Mouse (Mus musculus) liver, adult 2 months (tissue): ENCODE results near the gene Mroh3. TPM values are rescaled to one million over a fixed set of nuclear protein-coding genes. Genes with fewer than 3 reads are reported as not detected.

Source experiments
- DNase-seq: peaks from one replicate; pipeline ENCODE4 v3.0.0-alpha.2; 2011; ENCODE audit warnings: low read depth, low spot score; ENCODE audit errors: extremely low read depth
- H3K27ac ChIP-seq: fragments of 200-500 bp; replicated peaks from 2 replicates; pipeline ENCODE4 v1.5.1; 2012; ENCODE audit warnings: low read depth, mild to moderate bottlenecking, control low read depth, inconsistent platforms, low read length; ENCODE audit not compliant: insufficient read depth
- H3K27me3 ChIP-seq: fragments of 200-500 bp; 2 replicates; pipeline ENCODE4 v1.6.1; 2012; ENCODE audit warnings: mild to moderate bottlenecking, moderate library complexity, low read length, inconsistent platforms; ENCODE audit not compliant: control insufficient read depth, insufficient read depth
- H3K36me3 ChIP-seq: fragments of 200-500 bp; 2 replicates; pipeline ENCODE4 v1.6.1; 2012; ENCODE audit warnings: low read length, inconsistent platforms; ENCODE audit not compliant: control insufficient read depth, insufficient read depth
- H3K4me1 ChIP-seq: fragments of 200-500 bp; 2 replicates; pipeline ENCODE4 v1.6.1; 2011; ENCODE audit warnings: low read length; ENCODE audit not compliant: control insufficient read depth, insufficient read depth
- H3K4me3 ChIP-seq: fragments of 200-500 bp; 2 replicates; pipeline ENCODE4 v1.5.1; 2011; ENCODE audit warnings: low read depth, mild to moderate bottlenecking, control low read depth, low read length, moderate library complexity; ENCODE audit not compliant: insufficient read depth
- H3K79me2 ChIP-seq: fragments of 200-500 bp; 2 replicates; pipeline ENCODE4 v1.6.1; 2012; ENCODE audit warnings: inconsistent platforms, mild to moderate bottlenecking, low read length, moderate library complexity; ENCODE audit not compliant: control insufficient read depth, insufficient read depth
- H3K9ac ChIP-seq: fragments of 200-500 bp; 2 replicates; pipeline ENCODE4 v1.6.1; 2012; ENCODE audit warnings: low read depth, mild to moderate bottlenecking, control low read depth, inconsistent platforms, low read length
- CTCF ChIP-seq: fragments of 200-500 bp; IDR thresholded peaks from 2 replicates; pipeline ENCODE4 v1.5.1; 2011; ENCODE audit warnings: low read depth, low read length, control low read depth
- POLR2A ChIP-seq: fragments of 200-500 bp; IDR thresholded peaks from 2 replicates; pipeline ENCODE4 v1.6.1; 2011; ENCODE audit warnings: low read length, control low read depth; ENCODE audit not compliant: insufficient read depth; ENCODE audit errors: extremely low read depth
- WGBS: fragments of 180-500 bp; shearing (Covaris S2); methylation state at CpG from one replicate; pipeline ENCODE4 v1.1.7; 2018; 5-methylcytosine and 5-hydroxymethylcytosine counted together
- polyA plus RNA-seq: library from polyadenylated mRNA; depleted of rRNA; stranded (reverse); fragments of >200 nt; gene quantifications from 2 replicates; pipeline ENCODE4 v1.2.3, GENCODE M21; 2012
- total RNA-seq: library from RNA; depleted of rRNA; stranded (reverse); fragments of >200 nt; gene quantifications from 2 replicates; pipeline ENCODE4 v1.2.3, GENCODE M21; 2014

The Mroh3 gene
- total and polyA plus RNA-seq, 2 experiments = not detected

GRCm38 (mm10) chr1:136255174-136255573 is 42.5 kb upstream of the Mroh3 start:
- peaks cover 2% of the 10 kb centered on the region for H3K4me1 ChIP-seq
- WGBS = 56% methylated on average over 6 of the region's 6 CpGs
- H3K4me3 ChIP-seq = no peak overlapping the region
- no peaks in the 10 kb centered on the region for H3K79me2 ChIP-seq
- no peaks in the 10 kb centered on the region for H3K36me3 ChIP-seq
- no peak for DNase-seq
- H3K27ac ChIP-seq = no peak overlapping the region
- no peak overlapping the region for H3K9ac ChIP-seq
- no peaks in the 10 kb centered on the region for H3K27me3 ChIP-seq
- no peak for TF ChIP-seq CTCF

GRCm38 (mm10) chr1:136254503-136255065 is 42.0 kb upstream of the Mroh3 start:
- Histone ChIP-seq H3K9ac (no peak overlapping the region), H3K4me3 (no peak overlapping the region), H3K27me3 (no peaks in the 10 kb centered on the region), H3K36me3 (no peaks in the 10 kb centered on the region), H3K27ac (no peak overlapping the region), H3K4me1 (peaks cover 1% of the 10 kb centered on the region; the same call in 1 of the 2 replicates), H3K79me2 (no peaks in the 10 kb centered on the region)
- WGBS = 81% methylated on average over 10 of the region's 10 CpGs
- no peak for DNase-seq
- TF ChIP-seq CTCF = no peak
- TF ChIP-seq POLR2A = no peak

GRCm38 (mm10) chr1:136253472-136253871 is 40.8 kb upstream of the Mroh3 start:
- H3K27ac ChIP-seq = no peak overlapping the region
- WGBS = 54% methylated on average over 2 of the region's 2 CpGs
- H3K79me2 ChIP-seq = no peaks in the 10 kb centered on the region
- H3K9ac ChIP-seq = no peak overlapping the region
- no peaks in the 10 kb centered on the region for H3K27me3 ChIP-seq
- DNase-seq = no peak
- TF ChIP-seq POLR2A = no peak
- no peak for TF ChIP-seq CTCF
- H3K4me1 ChIP-seq = no peaks in the 10 kb centered on the region
- H3K4me3 ChIP-seq = no peak overlapping the region
- no peaks in the 10 kb centered on the region for H3K36me3 ChIP-seq

- Histone ChIP-seq H3K36me3 (no peaks in the 10 kb centered on the region), H3K4me1 (no peaks in the 10 kb centered on the region), H3K79me2 (no peaks in the 10 kb centered on the region), H3K4me3 (no peak overlapping the region), H3K27me3 (no peaks in the 10 kb centered on the region), H3K27ac (no peak overlapping the region), H3K9ac (no peak overlapping the region)
- TF ChIP-seq CTCF (no peak), POLR2A (no peak)
- WGBS = 79% methylated on average over 5 of the region's 5 CpGs
- DNase-seq = no peak
Measured at GRCm38 (mm10) chr1:136249662-136250061, 37.0 kb upstream of the Mroh3 start.

- TF ChIP-seq CTCF = no peak
- TF ChIP-seq POLR2A = no peak
- no peak for DNase-seq
- no peak overlapping the region for H3K4me3 ChIP-seq
- H3K79me2 ChIP-seq = no peaks in the 10 kb centered on the region
- no peak overlapping the region for H3K27ac ChIP-seq
- no peaks in the 10 kb centered on the region for H3K4me1 ChIP-seq
- no peaks in the 10 kb centered on the region for H3K36me3 ChIP-seq
- no peak overlapping the region for H3K9ac ChIP-seq
- 90% methylated on average over 5 of the region's 5 CpGs for WGBS
- H3K27me3 ChIP-seq = no peaks in the 10 kb centered on the region
Measured at GRCm38 (mm10) chr1:136247393-136247792, 34.8 kb upstream of the Mroh3 start.

GRCm38 (mm10) chr1:136244469-136244868 is 31.8 kb upstream of the Mroh3 start:
- H3K27me3 ChIP-seq = no peaks in the 10 kb centered on the region
- no peak for DNase-seq
- no peak overlapping the region for H3K4me3 ChIP-seq
- H3K79me2 ChIP-seq = no peaks in the 10 kb centered on the region
- 80% methylated on average over 5 of the region's 5 CpGs for WGBS
- H3K4me1 ChIP-seq = no peaks in the 10 kb centered on the region
- TF ChIP-seq CTCF = no peak
- TF ChIP-seq POLR2A = no peak
- no peak overlapping the region for H3K27ac ChIP-seq
- no peak overlapping the region for H3K9ac ChIP-seq
- H3K36me3 ChIP-seq = no peaks in the 10 kb centered on the region
